Mouse (Mus musculus) stomach, embryonic 14.5 days (tissue): ENCODE results near the gene Slc35e4. TPM values are rescaled to one million over a fixed set of nuclear protein-coding genes. Genes with fewer than 3 reads are reported as not detected.

Source experiments
- ATAC-seq: fragments of 200-750 bp; cut with Nextera tagmentation; 2 replicates; pipeline ENCODE4 v1.8.0; 2017; ENCODE audit warnings: low read depth, moderate TSS enrichment; ENCODE audit not compliant: insufficient number of reproducible peaks, insufficient read depth, low FRiP score
- H3K27ac ChIP-seq: fragments of 300-500 bp; sonication (generic); 2 replicates; pipeline ENCODE4 v1.5.1; 2014; ENCODE audit warnings: mild to moderate bottlenecking, low read length, moderate library complexity, mixed read lengths
- H3K27me3 ChIP-seq: fragments of 300-500 bp; sonication (generic); 2 replicates; pipeline ENCODE4 v1.6.1; 2014; ENCODE audit warnings: low read length, control low read depth, mixed read lengths; ENCODE audit not compliant: control insufficient read depth, insufficient read depth
- H3K36me3 ChIP-seq: fragments of 300-500 bp; sonication (generic); 2 replicates; pipeline ENCODE4 v1.6.1; 2014; ENCODE audit warnings: mild to moderate bottlenecking, control low read depth, low read length, moderate library complexity, mixed read lengths; ENCODE audit not compliant: control insufficient read depth, insufficient read depth
- H3K4me1 ChIP-seq: fragments of 300-500 bp; sonication (generic); 2 replicates; pipeline ENCODE4 v1.6.1; 2014; ENCODE audit warnings: low read length, control low read depth, mixed read lengths; ENCODE audit not compliant: control insufficient read depth, insufficient read depth
- H3K4me2 ChIP-seq: fragments of 300-500 bp; sonication (generic); replicated peaks from 2 replicates; pipeline ENCODE4 v1.6.1; 2014; ENCODE audit warnings: low read depth, low read length, control low read depth
- H3K4me3 ChIP-seq: fragments of 300-500 bp; sonication (generic); 2 replicates; pipeline ENCODE4 v1.5.1; 2014; ENCODE audit warnings: low read depth, low read length, control low read depth
- H3K9ac ChIP-seq: fragments of 300-500 bp; sonication (generic); replicated peaks from 2 replicates; pipeline ENCODE4 v1.6.1; 2014; ENCODE audit warnings: low read depth, mild to moderate bottlenecking, control low read depth, low read length, moderate library complexity, mixed read lengths
- H3K9me3 ChIP-seq: fragments of 300-500 bp; sonication (generic); 2 replicates; pipeline ENCODE4 v1.6.1; 2016; ENCODE audit warnings: low read depth, low read length, control low read depth; ENCODE audit not compliant: control insufficient read depth
- WGBS: fragments of 180-500 bp; shearing (Covaris S2); extraction: QIAGEN DNeasy Blood & Tissue Kit; methylation state at CpG from one replicate; pipeline ENCODE4 v1.1.7; 2014; 5-methylcytosine and 5-hydroxymethylcytosine counted together
- polyA plus RNA-seq: library from polyadenylated mRNA; unstranded; fragments of >200 nt; fragmentation: Nextera tagmentation; extraction: Ambion mirVana; gene quantifications from 2 replicates; pipeline ENCODE4 v1.2.1, GENCODE M21; 2014

Gene Slc35e4
- polyA plus RNA-seq, 1 experiment from 2014 or later = 3.7 TPM

DNA sequence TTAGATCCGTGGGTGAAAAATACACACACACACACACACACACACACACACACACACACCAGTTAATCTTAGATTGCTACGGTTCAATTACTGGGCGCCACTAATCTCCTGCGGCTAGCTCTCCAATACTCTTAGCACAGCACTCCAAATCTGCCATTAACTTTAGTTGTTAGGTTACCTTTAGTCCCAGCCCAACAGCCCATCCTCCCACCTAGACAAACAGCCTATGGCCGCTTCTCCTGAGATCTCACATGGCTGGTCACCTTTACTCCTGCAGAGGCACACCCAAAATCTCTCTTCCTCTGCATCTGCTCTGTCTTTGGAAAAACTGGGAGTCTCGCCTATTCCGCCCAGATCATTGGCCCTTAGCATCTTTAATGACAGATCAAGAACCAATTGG lies 26.9 kb upstream of the Slc35e4 start:
- Histone ChIP-seq H3K4me1 (no peaks in the 10 kb centered on the region), H3K36me3 (no peaks in the 10 kb centered on the region), H3K9ac (no peak overlapping the region), H3K4me2 (no peak overlapping the region), H3K9me3 (no peaks in the 10 kb centered on the region), H3K27ac (no peak overlapping the region), H3K27me3 (no peaks in the 10 kb centered on the region), H3K4me3 (no peak overlapping the region)
- ATAC-seq = no peak
- 87% methylated on average over 7 of the region's 7 CpGs for WGBS

- Histone ChIP-seq H3K27me3 (no peaks in the 10 kb centered on the region), H3K9ac (no peak overlapping the region), H3K4me2 (no peak overlapping the region), H3K36me3 (no peaks in the 10 kb centered on the region), H3K4me1 (no peaks in the 10 kb centered on the region), H3K4me3 (no peak overlapping the region), H3K27ac (no peak overlapping the region), H3K9me3 (no peaks in the 10 kb centered on the region)
- WGBS = 67% methylated on average over 13 of the region's 13 CpGs
- ATAC-seq = no peak
These were observed 22.9 kb upstream of the Slc35e4 start for GRCm38 (mm10) chr11:3937321-3937874.

DNA sequence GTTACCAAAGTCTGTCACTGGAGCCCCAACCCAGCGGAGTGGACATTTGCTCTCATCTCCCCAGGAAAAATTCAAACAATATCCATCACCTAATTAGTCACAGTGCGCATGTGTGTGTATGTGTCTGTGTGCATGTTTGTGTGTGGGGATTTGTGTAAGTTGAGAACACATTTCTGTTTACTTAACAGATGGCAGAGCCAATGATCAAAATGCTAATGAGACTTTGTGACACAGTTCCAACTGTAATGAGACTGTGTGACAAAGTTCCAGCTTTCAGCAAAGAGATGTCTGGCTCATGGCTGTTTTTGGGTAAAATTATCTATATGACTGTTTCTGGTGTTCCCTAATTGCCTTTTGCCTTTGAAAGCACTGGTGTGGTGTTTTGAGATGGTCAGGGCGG lies 21.9 kb upstream of the Slc35e4 start:
- 87% methylated on average over 3 of the region's 3 CpGs for WGBS
- no peaks in the 10 kb centered on the region for H3K36me3 ChIP-seq
- ATAC-seq = no peak
- H3K4me1 ChIP-seq = peaks cover 5% of the 10 kb centered on the region
- no peak overlapping the region for H3K9ac ChIP-seq
- H3K9me3 ChIP-seq = no peaks in the 10 kb centered on the region
- no peak overlapping the region for H3K27ac ChIP-seq
- H3K27me3 ChIP-seq = no peaks in the 10 kb centered on the region
- H3K4me3 ChIP-seq = no peak overlapping the region
- no peak overlapping the region for H3K4me2 ChIP-seq

GRCm38 (mm10) chr11:3935135-3935534 lies 20.7 kb upstream of the Slc35e4 start:
- Histone ChIP-seq H3K9me3 (no peaks in the 10 kb centered on the region), H3K36me3 (no peaks in the 10 kb centered on the region), H3K4me2 (no peak overlapping the region), H3K9ac (no peak overlapping the region), H3K27me3 (no peaks in the 10 kb centered on the region), H3K27ac (no peak overlapping the region), H3K4me3 (no peak overlapping the region), H3K4me1 (peaks cover 8% of the 10 kb centered on the region)
- WGBS = 76% methylated on average over 4 of the region's 4 CpGs
- no peak for ATAC-seq

DNA sequence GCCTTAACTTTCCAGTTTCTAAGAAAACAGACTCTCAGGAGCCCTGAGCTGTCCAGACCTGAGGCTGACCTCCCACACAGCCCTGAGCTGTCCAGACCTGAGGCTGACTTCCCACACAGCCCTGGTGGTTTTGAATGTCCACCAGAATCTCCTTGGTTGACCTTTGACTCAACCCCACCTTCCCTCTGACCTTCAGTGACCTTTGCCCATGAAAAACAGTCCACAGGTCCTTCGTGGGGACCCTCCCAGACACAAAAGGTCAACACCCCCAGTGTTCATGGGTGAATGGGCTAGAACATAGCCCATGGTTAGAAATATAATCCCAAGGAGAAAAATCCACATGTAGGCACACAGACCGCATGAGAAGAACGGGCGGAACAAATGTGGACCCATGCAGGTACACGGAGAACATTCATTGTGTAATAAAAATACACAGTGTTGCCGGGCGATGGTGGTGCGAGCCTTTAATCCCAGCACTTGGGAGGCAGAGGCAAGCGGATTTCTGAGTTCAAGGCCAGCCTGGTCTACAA lies 19.4 kb upstream of the Slc35e4 start:
- Histone ChIP-seq H3K9me3 (no peaks in the 10 kb centered on the region), H3K36me3 (no peaks in the 10 kb centered on the region), H3K4me1 (peaks cover 8% of the 10 kb centered on the region), H3K27me3 (no peaks in the 10 kb centered on the region), H3K4me3 (no peak overlapping the region), H3K9ac (no peak overlapping the region), H3K4me2 (no peak overlapping the region), H3K27ac (no peak overlapping the region)
- 92% methylated on average over 9 of the region's 9 CpGs for WGBS
- ATAC-seq = no peak

DNA sequence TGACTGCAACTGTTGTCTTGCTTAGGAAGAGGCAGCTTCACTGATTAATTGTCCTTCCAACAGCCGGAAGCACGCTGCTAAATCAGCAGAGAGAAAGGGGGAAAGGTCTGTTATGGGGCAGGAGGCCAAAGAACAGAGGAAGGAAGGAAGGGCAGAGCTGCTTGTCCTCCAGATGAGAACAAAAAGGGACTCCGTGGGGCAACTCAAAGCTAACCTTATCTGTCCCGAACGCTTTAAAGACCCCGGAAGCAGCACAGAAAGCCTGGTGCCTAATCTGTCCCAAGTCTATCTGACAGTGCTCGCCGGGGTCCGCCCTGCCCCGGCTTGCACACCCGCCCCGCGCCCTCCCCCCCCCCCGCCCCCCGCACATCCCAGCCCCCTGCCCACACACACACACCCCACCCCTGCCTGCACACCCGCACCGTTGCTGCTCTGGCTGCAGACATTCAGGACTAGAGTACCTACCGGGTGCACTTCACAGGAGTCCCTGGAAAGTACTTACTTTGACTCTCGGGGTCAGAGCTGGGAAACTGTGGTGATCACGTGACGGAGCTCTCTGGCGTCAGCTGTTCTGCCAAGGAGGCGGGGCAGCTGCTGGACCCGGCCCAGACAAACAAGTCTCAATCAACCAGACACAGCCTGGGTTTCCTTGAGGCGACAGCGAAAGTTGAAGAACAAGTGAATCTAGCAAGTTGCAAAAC lies 17.2 kb upstream of the Slc35e4 start, which contains the start of gene Tcn2:
Gene Tcn2, minus strand, starts transcription at position 649 of the 701 bp plus-strand sequence.
- H3K36me3 ChIP-seq = no peaks in the 10 kb centered on the region
- peak; percentile 74 for ATAC-seq
- 0% methylated on average over 23 of the region's 26 CpGs for WGBS
- H3K4me3 ChIP-seq = peak within 1 kb of the TSS; percentile 39
- H3K4me2 ChIP-seq = peak within 1 kb of the TSS; percentile 69
- no peaks in the 10 kb centered on the region for H3K9me3 ChIP-seq
- no peak within 1 kb of the TSS for H3K27ac ChIP-seq
- H3K4me1 ChIP-seq = peaks cover 8% of the 10 kb centered on the region
- H3K9ac ChIP-seq = peak within 1 kb of the TSS; percentile 28; the same call in 1 of the 2 replicates
- H3K27me3 ChIP-seq = no peaks in the 10 kb centered on the region

GRCm38 (mm10) chr11:3930931-3931330 lies 16.5 kb upstream of the Slc35e4 start:
- H3K4me3 ChIP-seq = peak overlapping the region; percentile 39
- no peaks in the 10 kb centered on the region for H3K27me3 ChIP-seq
- H3K4me1 ChIP-seq = peaks cover 8% of the 10 kb centered on the region
- ATAC-seq = 0 out of 2 replicates have a peak, but pooled peaks have one; percentile 20
- H3K27ac ChIP-seq = no peak overlapping the region
- no peaks in the 10 kb centered on the region for H3K9me3 ChIP-seq
- H3K36me3 ChIP-seq = no peaks in the 10 kb centered on the region
- H3K9ac ChIP-seq = peak overlapping the region; percentile 28; the same call in 1 of the 2 replicates
- 29% methylated on average over 6 of the region's 6 CpGs for WGBS
- peak overlapping the region; percentile 69 for H3K4me2 ChIP-seq

- Histone ChIP-seq H3K4me2 (no peak overlapping the region), H3K36me3 (no peaks in the 10 kb centered on the region; the same call in 1 of the 2 replicates), H3K9me3 (no peaks in the 10 kb centered on the region), H3K27ac (no peak overlapping the region), H3K4me1 (peaks cover 8% of the 10 kb centered on the region), H3K4me3 (no peak overlapping the region), H3K9ac (no peak overlapping the region), H3K27me3 (no peaks in the 10 kb centered on the region)
- ATAC-seq = no peak
- 75% methylated on average over 4 of the region's 4 CpGs for WGBS
These were observed 15.6 kb upstream of the Slc35e4 start for GRCm38 (mm10) chr11:3930019-3930418.
